Mouse (Mus musculus): Measurements from ENCODE around the gene Syn3. TPM values are rescaled to one million over a fixed set of nuclear protein-coding genes. Genes with fewer than 3 reads are reported as not detected.

Syn3 gene
- polyA plus RNA-seq, 1 experiment from 2014 or later = 2.1 TPM

GRCm38 (mm10) chr10:86297307-86297706 is 201.4 kb downstream of the Syn3 start:
- H3K27me3 ChIP-seq = no peaks in the 10 kb centered on the region
- CTCF ChIA-PET = interaction anchor here (1.1 to 1.7 kb wide), 3 partner anchors 40 to 232 kb away, joined by 3 to 5 read pairs (median 4); no protein-coding TSS in a partner anchor
- in situ Hi-C loops (cut with MboI; ENCODE audit: low pct_unique_long_range_greater_than_20kb) = loop anchor here (10.0 kb wide), 1 partner anchor 193 kb away; no protein-coding TSS in a partner anchor
- no peak for TF ChIP-seq CTCF (IDR thresholded peaks at IDR 0.05)
- ATAC-seq (no peak), DNase-seq (ENCODE audit: low read depth, low spot score) (no peak)
- POLR2A ChIA-PET = interaction anchor here (0.9 kb wide), 1 partner anchor 196 kb away, joined by 4 read pairs; no protein-coding TSS in a partner anchor

GRCm38 (mm10) chr10:86296111-86296510 is 202.6 kb downstream of the Syn3 start:
- ATAC-seq (peak; percentile 66), DNase-seq (ENCODE audit: low read depth, low spot score) (no peak)
- POLR2A ChIA-PET = interaction anchor here (1.8 kb wide), 1 partner anchor 231 kb away, joined by 9 read pairs; no protein-coding TSS in a partner anchor
- no peaks in the 10 kb centered on the region for H3K27me3 ChIP-seq
- in situ Hi-C loops (cut with MboI; ENCODE audit: low pct_unique_long_range_greater_than_20kb) = loop anchor here (10.0 kb wide), 1 partner anchor 191 kb away; no protein-coding TSS in a partner anchor
- TF ChIP-seq CTCF (IDR thresholded peaks at IDR 0.05) = no peak
- CTCF ChIA-PET = interaction anchor here (0.6 to 2.2 kb wide), 18 partner anchors 9 to 274 kb away, joined by 3 to 15 read pairs (median 4); partner anchors contain the start of genes Fbxo7 and Syn3

- POLR2A ChIA-PET = interaction anchor here (1.8 kb wide), 1 partner anchor 230 kb away, joined by 9 read pairs; no protein-coding TSS in a partner anchor
- DNase-seq (ENCODE audit: low read depth, low spot score) (no peak), ATAC-seq (no peak)
- TF ChIP-seq CTCF (IDR thresholded peaks at IDR 0.05) = no peak
- in situ Hi-C loops (cut with MboI; ENCODE audit: low pct_unique_long_range_greater_than_20kb) = loop anchor here (10.0 kb wide), 1 partner anchor 191 kb away; no protein-coding TSS in a partner anchor
- CTCF ChIA-PET = interaction anchor here (0.8 to 2.2 kb wide), 16 partner anchors 9 to 274 kb away, joined by 3 to 15 read pairs (median 4); partner anchors contain the start of genes Fbxo7 and Syn3
- H3K27me3 ChIP-seq = no peaks in the 10 kb centered on the region
These were observed 203.1 kb downstream of the Syn3 start for GRCm38 (mm10) chr10:86295454-86296098.

- H3K27me3 ChIP-seq = no peaks in the 10 kb centered on the region
- ChIA-PET POLR2A (interaction anchor here (1.8 kb wide), 1 partner anchor 229 kb away, joined by 9 read pairs; no protein-coding TSS in a partner anchor), CTCF (interaction anchor here (1.6 to 2.2 kb wide), 4 partner anchors 10 to 229 kb away, joined by 4 to 15 read pairs (median 4); no protein-coding TSS in a partner anchor)
- no peak for ATAC-seq
- no peak for TF ChIP-seq CTCF (IDR thresholded peaks at IDR 0.05)
- DNase-seq (ENCODE audit: low read depth, low spot score) = no peak
- in situ Hi-C loops (cut with MboI; ENCODE audit: low pct_unique_long_range_greater_than_20kb) = loop anchor here (5.0 to 10.0 kb wide), 3 partner anchors 112 to 222 kb away; no protein-coding TSS in a partner anchor
These were observed 203.9 kb downstream of the Syn3 start for GRCm38 (mm10) chr10:86294599-86295365.

- in situ Hi-C loops (cut with MboI; ENCODE audit: low pct_unique_long_range_greater_than_20kb) = loop anchor here (5.0 to 10.0 kb wide), 3 partner anchors 112 to 222 kb away; no protein-coding TSS in a partner anchor
- no peak for TF ChIP-seq CTCF (IDR thresholded peaks at IDR 0.05)
- ChIA-PET POLR2A (no interaction called here), CTCF (no interaction called here)
- H3K27me3 ChIP-seq = no peaks in the 10 kb centered on the region
- no peak for DNase-seq (ENCODE audit: low read depth, low spot score)
- no peak for ATAC-seq
These were observed 204.8 kb downstream of the Syn3 start for GRCm38 (mm10) chr10:86293880-86294279.

GRCm38 (mm10) chr10:86290109-86290771 is 208.5 kb downstream of the Syn3 start:
- DNase-seq (ENCODE audit: low read depth, low spot score) (peak; percentile 79), ATAC-seq (peak; percentile 95)
- POLR2A ChIA-PET = interaction anchor here (0.7 to 0.9 kb wide), 2 partner anchors 10 to 191 kb away, joined by 3 read pairs; partner anchors contain the start of gene Timp3
- TF ChIP-seq CTCF (IDR thresholded peaks at IDR 0.05) = no peak
- H3K27me3 ChIP-seq = no peaks in the 10 kb centered on the region
- in situ Hi-C loops (cut with MboI; ENCODE audit: low pct_unique_long_range_greater_than_20kb) = loop anchor here (5.0 to 10.0 kb wide), 3 partner anchors 108 to 218 kb away; no protein-coding TSS in a partner anchor
- CTCF ChIA-PET = interaction anchor here (0.7 to 1.2 kb wide), 4 partner anchors 35 to 224 kb away, joined by 3 to 4 read pairs (median 3); no protein-coding TSS in a partner anchor

GRCm38 (mm10) chr10:86286508-86286907 is 212.2 kb downstream of the Syn3 start:
- no peak for DNase-seq (ENCODE audit: low read depth, low spot score)

GRCm38 (mm10) chr10:86281238-86281637 is 217.5 kb downstream of the Syn3 start:
- CTCF ChIA-PET = interaction anchor here (1.0 to 1.1 kb wide), 3 partner anchors 176 to 216 kb away, joined by 3 read pairs; no protein-coding TSS in a partner anchor
- no peaks in the 10 kb centered on the region for H3K27me3 ChIP-seq
- POLR2A ChIA-PET = no interaction called here
- ATAC-seq = peak; percentile 65
- in situ Hi-C loops (cut with MboI; ENCODE audit: low pct_unique_long_range_greater_than_20kb) = no loop called here
- peak; percentile 41 for TF ChIP-seq CTCF (IDR thresholded peaks at IDR 0.05)
- no peak for DNase-seq (ENCODE audit: low read depth, low spot score)

More at GRCm38 (mm10) chr10:86286508-86286907, 212.2 kb downstream of the Syn3 start:
- in situ Hi-C loops (cut with MboI; ENCODE audit: low pct_unique_long_range_greater_than_20kb) = no loop called here
- ChIA-PET CTCF (interaction anchor here (1.1 kb wide), 1 partner anchor 167 kb away, joined by 3 read pairs; no protein-coding TSS in a partner anchor), POLR2A (no interaction called here)
- ATAC-seq = no peak
- TF ChIP-seq CTCF (IDR thresholded peaks at IDR 0.05) = no peak
- H3K27me3 ChIP-seq = no peaks in the 10 kb centered on the region

GRCm38 (mm10) chr10:86279579-86280168 is 219.0 kb downstream of the Syn3 start:
- ChIA-PET POLR2A (no interaction called here), CTCF (interaction anchor here (1.1 to 1.2 kb wide), 2 partner anchors 8 kb away, joined by 3 to 5 read pairs; no protein-coding TSS in a partner anchor)
- H3K27me3 ChIP-seq = no peaks in the 10 kb centered on the region
- no peak for TF ChIP-seq CTCF (IDR thresholded peaks at IDR 0.05)
- ATAC-seq = no peak
- DNase-seq (ENCODE audit: low read depth, low spot score) = no peak
- in situ Hi-C loops (cut with MboI; ENCODE audit: low pct_unique_long_range_greater_than_20kb) = no loop called here
